Mouse (Mus musculus) hematopoietic stem cell, adult 5-6 weeks (primary cell): Measurements from ENCODE around the gene 4930438A08Rik. TPM values are rescaled to one million over a fixed set of nuclear protein-coding genes. Genes with fewer than 3 reads are reported as not detected.
A peak's percentile ranks its signal among the peaks of the same experiment; 100 is the strongest.
"Not testable (repeated sequence)": the region's sequence is repeated elsewhere in the genome, so short reads cannot be mapped to it uniquely, and the experiment has no call there.

ENCODE experiments used
- ATAC-seq, 2 experiments: fragments of 125-278 bp in 1 of 2; replicated peaks in 1 of 2; 2 replicates each; pipeline ENCODE4 v1.8.0; 2016 to 2017; ENCODE audit warnings: inconsistent platforms in 2 of 2, mild to moderate bottlenecking in 2 of 2, moderate number of reproducible peaks in 2 of 2, low read depth in 1 of 2, moderate TSS enrichment in 1 of 2; ENCODE audit not compliant: low FRiP score in 2 of 2, poor library complexity in 2 of 2, severe bottlenecking in 2 of 2, insufficient read depth in 1 of 2, low TSS enrichment in 1 of 2
- total RNA-seq: library from RNA; stranded (forward); fragments of 172-1452, 232-1000 nt; gene quantifications from 2 replicates; pipeline ENCODE4 v1.2.3, GENCODE M21; 2017

4930438A08Rik gene
- total RNA-seq, 1 experiment from 2014 or later = 2.7 TPM

DNA sequence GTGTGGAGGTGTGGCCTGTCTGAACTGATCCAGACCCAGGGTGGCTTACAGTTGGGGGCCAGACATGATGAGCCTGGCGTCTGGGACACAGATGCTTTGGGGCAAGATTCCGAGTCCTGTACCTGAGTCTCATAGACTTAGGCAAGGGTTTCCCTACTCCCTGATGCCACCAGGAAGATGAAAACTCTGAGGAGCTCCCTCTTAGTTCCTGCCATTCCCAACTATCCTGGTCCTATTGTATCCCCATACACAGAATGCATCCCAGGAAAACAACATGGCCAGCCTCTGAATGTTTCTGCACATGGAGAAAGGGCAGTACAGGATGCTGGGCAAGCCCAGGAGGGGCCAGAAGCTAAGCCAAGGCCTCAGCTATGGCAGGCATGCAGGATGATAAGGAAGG, 11.1 kb upstream of the 4930438A08Rik start:
- no peak for ATAC-seq

DNA sequence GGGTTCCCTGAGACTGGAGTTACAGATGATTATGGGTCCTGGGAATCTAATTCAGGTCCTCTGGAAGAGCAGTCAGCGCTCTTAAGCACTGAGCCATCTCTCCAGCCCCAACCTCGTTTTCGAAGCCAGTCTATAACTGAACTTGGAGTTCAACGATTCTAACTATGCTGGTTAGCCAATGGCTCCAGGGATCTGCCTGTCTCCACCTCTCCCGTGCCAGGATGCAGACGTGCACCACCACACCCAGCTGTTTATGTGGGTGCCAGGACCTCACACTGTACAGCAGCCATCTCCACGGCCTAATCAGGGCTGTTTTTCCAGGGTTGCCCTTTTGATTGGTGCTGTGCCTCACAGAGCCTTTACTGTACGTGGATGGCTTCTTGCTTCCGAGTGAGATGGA, 10.1 kb upstream of the 4930438A08Rik start:
- ATAC-seq = no peak

DNA sequence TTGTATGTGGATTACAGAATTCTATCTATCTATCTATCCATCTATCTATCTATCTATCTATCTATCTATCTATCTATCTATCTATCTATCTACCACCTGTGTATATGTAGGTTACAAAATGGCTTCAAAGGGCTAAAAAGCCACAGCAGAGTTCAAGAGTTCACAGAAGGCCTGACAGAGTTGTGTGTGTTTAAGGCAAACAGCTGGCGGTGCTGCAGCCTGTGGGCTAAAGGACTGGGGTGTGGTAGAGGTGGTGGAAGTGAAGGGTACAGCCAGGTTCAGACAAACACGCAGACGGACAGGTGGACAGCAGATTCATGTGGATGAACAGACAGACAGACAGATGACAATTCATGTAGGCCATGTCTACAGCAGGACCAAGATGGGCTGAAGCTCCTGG, 6.3 kb upstream of the 4930438A08Rik start:
- no peak for ATAC-seq

DNA sequence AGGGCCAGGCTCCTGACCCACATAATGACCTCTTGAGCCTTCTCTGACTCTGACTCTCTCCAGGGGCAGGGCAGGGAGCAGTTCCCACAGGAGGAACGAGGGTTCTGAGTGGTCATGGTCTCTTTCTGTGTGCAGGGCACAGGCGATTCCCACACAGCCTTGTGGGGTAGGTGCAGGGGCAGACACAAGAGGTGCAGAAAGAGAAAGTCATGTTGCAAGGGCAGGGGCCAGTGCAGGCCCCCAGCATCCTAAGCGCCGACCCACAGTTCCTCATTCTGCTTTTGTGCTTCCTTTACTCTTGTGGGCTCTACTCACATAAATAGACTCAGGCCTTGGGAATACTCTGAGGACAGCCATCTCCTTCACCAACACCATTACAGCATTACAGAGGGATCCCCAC, 1.2 kb downstream of the 4930438A08Rik start:
- ATAC-seq = peak; percentile 74 to 85

DNA sequence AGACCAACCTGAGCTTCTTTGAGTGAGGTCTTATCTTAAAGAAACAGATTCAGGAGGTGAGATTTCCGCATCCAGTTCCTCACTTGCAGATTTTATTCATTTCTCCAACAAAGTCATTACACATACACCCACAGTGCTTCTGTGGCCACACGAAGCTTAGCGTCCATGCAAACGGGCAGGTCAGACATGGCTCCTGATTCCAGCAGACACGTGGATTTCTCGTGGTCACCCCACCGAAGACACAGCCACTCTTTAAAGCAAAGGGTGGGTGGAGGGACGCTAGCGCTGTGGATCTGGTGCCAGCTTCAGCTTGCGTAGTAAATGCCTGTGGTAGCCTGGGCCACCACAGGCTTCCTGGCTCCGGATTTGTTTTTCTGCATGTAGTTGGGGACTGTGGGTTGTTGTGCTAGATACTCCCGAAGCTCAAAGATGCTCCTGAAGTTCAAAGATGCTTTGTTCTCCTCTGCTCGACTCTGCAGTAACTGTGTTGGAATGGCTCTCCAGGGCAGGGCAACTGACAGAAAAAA, 7.4 kb downstream of the 4930438A08Rik start:
- ATAC-seq = peak; percentile 75 to 78

DNA sequence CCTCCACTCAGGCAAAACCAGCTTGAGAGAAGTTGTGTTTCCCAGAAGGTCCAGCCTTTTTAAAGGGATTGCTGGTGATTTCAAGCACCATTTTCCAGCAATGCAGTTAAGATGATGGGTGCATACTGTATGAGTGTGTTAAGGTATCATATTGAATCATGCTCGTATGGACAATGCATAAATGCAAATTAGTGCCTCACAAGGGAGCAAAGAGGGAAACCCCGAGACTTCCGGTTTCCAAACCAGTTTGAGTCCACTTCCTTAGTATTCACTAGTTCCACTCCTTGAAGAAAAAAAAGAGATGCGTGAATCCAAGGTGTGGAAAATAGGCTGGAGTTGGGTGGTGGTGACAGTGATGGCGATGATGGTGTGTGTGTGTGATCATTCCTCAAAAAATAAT, 7.9 kb downstream of the 4930438A08Rik start:
- no peak for ATAC-seq

DNA sequence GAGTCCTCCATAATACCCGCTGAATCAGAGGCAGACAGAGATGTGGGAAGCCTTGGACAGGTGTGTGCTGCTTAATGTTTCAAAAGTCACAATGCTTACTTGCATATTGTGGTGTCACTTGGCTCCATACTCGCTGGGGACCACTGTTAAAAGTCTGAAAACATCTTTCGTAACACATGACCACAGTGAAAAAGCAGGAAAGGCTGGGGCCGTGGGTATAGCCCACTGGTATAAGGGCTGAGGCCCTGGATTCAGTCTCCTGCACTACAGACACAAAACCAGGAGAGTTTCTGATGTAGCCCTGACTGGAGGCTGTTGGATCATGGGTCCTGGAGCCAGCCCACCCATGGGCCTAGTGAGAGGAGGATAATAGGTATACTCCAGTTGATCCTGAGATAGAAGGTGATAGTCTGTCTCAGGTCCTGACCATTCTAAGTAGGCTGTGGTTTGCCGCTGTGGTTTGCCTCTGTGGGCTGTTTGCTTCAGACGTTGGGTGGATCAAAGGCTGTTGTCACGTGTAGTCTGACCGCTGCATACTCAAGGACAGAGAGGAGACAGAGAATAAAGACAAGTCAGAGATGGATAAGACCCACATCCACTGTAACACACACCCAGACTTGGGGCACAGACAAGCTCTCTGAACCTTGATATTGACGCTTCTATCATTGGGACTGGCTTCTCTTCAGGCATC, 15.5 kb downstream of the 4930438A08Rik start:
- ATAC-seq = peak; percentile 4 to 29; a peak in 1 of 4 replicates

DNA sequence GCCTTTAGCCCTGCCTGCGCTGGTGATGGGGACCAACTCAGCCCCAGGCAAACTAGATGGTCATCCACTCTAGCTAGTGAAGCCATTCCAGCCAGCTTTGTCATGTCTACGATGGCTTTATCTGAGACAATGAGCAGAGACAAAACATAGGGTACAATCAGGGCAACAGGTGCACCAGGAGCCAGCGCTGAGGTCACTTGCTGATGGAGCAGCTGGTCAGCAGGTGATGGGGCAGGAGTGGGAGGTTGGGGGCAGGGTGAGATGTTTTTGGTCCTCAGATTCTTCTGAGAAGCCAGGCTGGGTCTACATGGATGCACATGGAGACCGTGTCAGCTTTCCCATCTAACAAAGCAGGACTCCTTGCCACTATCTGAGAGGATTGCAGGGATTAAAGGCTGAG, 16.2 kb downstream of the 4930438A08Rik start:
- no peak for ATAC-seq

DNA sequence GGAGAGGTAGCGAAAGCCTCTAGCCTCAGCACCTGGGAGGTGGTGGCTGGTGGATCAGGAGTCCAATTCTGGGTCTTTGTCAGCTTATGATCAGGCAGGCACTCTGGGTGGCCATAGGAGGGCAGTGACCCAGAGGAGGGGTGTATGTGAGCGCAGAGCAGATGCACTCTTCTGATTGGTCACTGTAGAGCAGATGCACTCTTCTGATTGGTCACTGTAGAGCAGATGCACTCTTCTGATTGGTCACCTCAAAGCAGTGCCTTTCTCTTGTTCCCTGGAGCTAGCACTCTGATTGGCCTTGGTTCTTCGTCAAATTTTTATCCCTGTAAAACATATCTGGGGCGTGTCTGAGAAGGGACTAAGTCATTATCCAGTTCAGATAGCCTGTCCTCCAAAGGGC, 18.2 kb downstream of the 4930438A08Rik start:
- ATAC-seq = no peak

DNA sequence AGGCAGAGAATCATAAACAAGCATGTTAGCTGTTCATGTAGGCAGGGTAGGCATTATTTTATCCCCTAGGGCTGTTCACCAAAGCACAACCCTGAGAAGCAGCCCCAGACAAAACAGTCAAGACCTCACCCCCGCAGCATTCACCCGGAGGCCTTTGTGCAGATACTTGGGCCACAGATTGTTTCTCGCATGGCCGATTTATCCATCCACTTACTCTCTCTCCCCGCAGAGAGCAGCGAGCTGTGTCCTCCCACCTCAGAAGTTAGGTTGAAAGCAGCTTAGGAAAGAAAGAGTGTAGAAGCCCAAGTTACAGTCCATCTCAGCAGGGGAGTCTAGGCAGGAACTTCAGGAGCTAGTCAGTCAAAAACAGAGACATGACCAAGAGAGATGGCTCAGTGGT, 22.8 kb downstream of the 4930438A08Rik start:
- no peak for ATAC-seq

DNA sequence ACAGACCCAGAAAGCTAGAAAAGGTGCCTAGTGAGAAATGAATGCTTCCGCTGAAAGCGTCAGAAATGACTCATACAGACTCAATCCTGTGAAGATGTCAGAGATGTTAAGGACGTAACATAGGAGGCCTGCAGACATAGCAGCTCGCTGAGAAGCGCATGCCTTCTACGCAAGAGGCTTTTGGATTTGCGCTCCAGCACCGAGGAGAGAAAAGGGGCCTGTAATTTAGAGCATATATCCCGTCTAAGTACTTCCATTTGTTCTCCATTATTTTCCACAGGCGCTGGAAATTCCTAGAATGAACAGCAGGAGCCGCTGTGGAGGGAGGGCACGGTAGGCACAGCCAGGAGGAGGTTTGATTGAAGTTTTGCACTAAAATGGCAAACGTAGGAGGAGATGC, 26.5 kb downstream of the 4930438A08Rik start:
- peak; percentile 10 to 29; a peak in 1 of 4 replicates for ATAC-seq

DNA sequence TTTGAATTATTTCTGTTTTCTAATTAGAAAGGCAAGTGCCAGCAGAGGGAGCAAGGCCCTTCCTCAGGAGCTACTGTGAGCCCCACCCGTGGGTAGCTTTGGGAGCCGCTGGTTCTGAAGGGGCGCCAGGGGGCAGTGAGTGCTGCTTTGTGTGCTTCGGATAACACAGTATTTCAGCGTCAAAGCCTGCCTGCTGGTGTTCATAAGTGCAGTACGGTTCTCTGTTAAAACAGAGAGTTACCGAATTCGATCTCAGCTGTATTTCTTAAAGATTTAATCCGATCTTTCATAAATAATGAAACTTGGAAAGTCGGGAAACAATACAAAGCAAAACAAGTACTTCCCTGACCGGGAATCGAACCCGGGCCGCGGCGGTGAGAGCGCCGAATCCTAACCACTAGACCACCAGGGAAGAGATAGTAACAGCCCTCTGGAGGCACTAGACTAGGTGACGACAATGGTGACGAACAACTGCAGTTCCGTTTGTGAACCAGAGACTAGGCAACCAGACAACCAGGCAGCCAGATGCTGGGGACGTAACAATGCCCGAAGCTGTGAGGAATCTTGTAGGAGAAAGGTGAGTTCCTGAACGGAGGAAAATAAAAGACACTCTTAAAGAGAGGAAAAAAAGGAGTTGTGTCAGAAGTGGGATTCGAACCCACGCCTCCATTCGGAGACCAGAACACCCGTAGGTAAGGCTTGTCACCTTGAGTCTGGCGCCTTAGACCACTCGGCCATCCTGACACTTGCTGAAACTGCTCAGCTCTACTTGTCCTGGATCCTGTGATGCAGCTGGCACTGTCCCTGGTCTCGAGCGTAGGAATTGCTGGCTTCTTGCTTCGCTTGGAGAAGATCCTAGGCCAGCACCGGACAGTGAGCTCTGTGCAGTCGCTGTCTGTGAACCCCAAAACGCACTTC, 27.5 kb downstream of the 4930438A08Rik start:
- ATAC-seq = peak; percentile 90

DNA sequence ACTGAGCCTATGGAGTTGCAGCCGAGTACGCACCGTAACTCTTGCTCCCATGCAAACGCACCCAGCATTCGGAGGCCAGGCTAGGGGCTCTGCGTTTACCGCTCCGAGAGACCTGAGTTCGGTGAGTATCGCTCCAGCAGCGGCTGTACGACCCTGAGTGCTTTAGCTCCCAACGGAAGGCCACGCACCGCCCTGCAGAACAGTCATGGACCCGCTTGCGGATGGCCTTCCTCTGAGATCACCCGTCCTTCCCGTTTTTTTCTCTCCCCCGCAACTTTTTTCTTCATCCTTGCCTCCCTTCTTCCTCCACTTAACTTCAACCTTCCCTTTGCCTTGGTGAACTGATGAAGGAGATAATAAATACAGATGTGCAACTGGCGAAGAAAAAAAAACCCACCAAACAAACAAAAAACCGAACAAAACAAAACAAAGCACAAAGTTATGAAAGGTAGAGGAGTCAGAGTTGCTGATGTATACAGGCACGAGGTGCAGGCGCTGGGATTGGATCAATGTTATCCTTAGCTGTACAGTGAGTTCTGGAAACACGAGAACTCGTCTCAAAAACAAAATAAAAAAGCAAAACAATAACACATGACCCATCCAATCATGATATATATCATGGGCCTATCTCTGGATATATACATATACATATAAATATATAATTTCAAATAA, 28.3 kb downstream of the 4930438A08Rik start:
- ATAC-seq = peak; percentile 18 to 23; a peak in 2 of 4 replicates

DNA sequence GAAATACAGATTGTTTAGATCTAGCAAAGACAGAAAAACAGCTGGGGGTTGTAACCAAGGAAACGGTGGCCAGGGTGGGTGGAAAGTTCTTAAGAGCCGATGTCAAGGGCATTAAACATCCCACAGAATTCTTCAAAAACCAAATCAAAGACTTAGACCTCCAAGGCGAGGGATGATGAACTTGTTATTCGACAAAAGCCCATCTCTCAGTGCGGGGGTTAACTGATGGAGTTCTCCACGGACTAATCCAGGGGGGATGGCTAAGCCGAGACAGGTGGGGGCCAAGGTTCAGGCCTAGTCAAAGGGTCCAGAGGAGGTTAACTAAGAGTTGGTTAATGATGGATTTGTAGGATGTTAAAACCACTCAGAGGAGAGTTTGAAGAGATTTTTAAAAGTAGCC, 29.0 kb downstream of the 4930438A08Rik start:
- no peak for ATAC-seq

DNA sequence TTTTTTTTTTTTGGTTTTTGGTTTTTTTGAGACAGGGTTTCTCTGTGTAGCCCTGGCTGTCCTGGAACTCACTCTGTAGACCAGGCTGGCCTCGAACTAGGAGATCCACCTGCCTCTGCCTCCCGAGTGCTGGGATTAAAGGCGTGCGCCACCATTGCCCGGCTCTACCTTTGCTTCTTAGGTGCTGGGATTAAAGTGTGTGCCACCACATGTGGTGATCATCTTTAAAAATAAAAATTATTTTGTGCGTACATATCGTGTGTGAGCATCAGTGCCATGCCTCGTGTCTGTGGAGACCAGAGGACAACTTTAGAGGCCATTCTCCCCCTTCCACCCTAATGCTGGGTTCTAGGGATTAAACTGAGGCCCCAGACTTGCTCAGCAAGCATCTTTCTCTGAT, 30.7 kb downstream of the 4930438A08Rik start:
- not testable (repeated sequence) for ATAC-seq

DNA sequence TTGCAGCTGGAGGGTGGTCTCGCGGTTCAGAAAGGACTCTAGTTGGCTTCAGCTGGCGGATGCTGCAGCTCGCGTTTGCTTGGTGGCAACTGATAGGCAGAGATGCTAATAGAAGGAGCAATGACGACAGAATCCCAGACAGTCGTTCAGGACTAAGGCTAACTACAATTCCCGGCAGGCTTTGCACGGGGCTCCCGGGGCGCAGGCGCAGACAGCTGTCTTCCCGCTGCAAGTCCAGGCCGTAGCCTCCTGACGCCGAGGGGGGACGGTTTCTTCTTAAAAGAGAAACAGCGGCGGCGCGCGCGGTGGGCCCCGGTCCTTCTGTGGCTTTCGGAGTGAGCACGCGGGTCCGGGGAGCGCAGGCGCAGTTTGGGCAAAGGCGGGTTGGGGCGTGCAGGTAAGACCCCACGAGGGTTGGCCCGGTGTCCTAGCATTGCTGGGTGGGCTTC, 32.3 kb downstream of the 4930438A08Rik start, which contains the start of gene Zfp692:
Gene Zfp692 (plus strand): TSS at position 210 of the 449 bp plus-strand sequence.
- ATAC-seq = peak; percentile 62 to 66

DNA sequence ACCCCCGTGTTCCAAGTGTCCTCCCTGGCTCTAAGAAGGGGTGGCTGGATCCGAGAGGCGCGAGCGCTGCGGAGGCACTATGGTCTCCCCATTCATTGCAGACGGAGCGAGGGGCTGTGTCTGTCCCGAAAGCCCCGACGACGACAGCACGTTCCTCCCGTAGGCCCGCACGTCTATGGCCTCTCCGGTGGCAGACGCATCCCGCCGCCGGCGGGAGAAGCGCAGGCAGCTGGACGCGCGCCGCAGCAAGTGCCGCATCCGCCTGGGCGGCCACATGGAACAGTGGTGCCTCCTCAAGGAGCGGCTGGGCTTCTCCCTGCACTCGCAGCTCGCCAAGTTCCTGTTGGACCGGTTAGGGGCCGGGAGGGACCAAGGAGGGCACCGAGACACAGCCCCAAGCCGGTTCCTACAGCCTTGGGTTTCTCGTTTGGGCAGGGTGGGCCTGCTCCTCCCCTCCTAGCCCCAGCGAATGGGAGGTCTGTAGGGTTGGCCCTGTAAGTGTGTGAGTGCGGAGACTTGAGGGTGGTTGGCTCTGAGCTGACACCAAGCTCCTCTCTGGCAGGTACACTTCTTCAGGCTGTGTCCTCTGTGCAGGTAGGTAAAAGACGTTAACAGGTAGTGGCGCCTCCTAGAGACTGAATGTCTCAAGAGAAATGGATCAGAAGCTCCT, 32.9 kb downstream of the 4930438A08Rik start:
- ATAC-seq = peak; percentile 54 to 66
